Mouse (Mus musculus) naive thymus-derived CD4-positive, alpha-beta T cell, adult 2 months (primary cell): ENCODE measurements around the gene Rhbdd3.
"Not testable (repeated sequence)": the region's sequence is repeated elsewhere in the genome, so short reads cannot be mapped to it uniquely, and the experiment has no call there.

Experiments
- DNase-seq: peaks from one replicate; pipeline ENCODE4 v3.0.0-alpha.2; 2011; ENCODE audit warnings: low read depth

Rhbdd3 gene

GRCm38 (mm10) chr11:5065056-5065821 lies 33.5 kb upstream of the Rhbdd3 start, which contains the start of gene Gas2l1:
Gas2l1 (minus strand) TSS chr11:5065327.
- DNase-seq, result peak; percentile 63

GRCm38 (mm10) chr11:5067063-5067462 lies 31.7 kb upstream of the Rhbdd3 start:
- DNase-seq, result no peak

- DNase-seq, result no peak
These were observed 30.4 kb upstream of the Rhbdd3 start for GRCm38 (mm10) chr11:5068126-5068971.

GRCm38 (mm10) chr11:5074882-5075281 lies 23.8 kb upstream of the Rhbdd3 start:
- DNase-seq, result peak; percentile 56

GRCm38 (mm10) chr11:5075760-5076159 lies 23.0 kb upstream of the Rhbdd3 start:
- no peak for DNase-seq

GRCm38 (mm10) chr11:5076843-5077242 lies 21.9 kb upstream of the Rhbdd3 start:
- DNase-seq, result not testable (repeated sequence)

GRCm38 (mm10) chr11:5089147-5089546 lies 9.6 kb upstream of the Rhbdd3 start:
- DNase-seq, result no peak

GRCm38 (mm10) chr11:5091706-5092105 lies 7.0 kb upstream of the Rhbdd3 start:
- DNase-seq, result no peak

- no peak for DNase-seq
These were observed 2.8 kb upstream of the Rhbdd3 start for GRCm38 (mm10) chr11:5095877-5096276.

GRCm38 (mm10) chr11:5096480-5097020 lies 2.2 kb upstream of the Rhbdd3 start:
- no peak for DNase-seq

GRCm38 (mm10) chr11:5098035-5098735 lies 541 bp upstream of the Rhbdd3 start:
- no peak for DNase-seq

- peak; percentile 75 for DNase-seq
These were observed 954 bp downstream of the Rhbdd3 start for GRCm38 (mm10) chr11:5099576-5100183.

- no peak for DNase-seq
These were observed 1.6 kb downstream of the Rhbdd3 start for GRCm38 (mm10) chr11:5100283-5100682.

GRCm38 (mm10) chr11:5100801-5101200 lies 2.1 kb downstream of the Rhbdd3 start:
- no peak for DNase-seq

- DNase-seq, result no peak
These were observed 2.9 kb downstream of the Rhbdd3 start for GRCm38 (mm10) chr11:5101641-5102040.

- DNase-seq, result no peak
These were observed 3.7 kb downstream of the Rhbdd3 start for GRCm38 (mm10) chr11:5102384-5102783.

GRCm38 (mm10) chr11:5103986-5104509 lies 5.3 kb downstream of the Rhbdd3 start:
- no peak for DNase-seq

- DNase-seq, result no peak
These were observed 10.7 kb downstream of the Rhbdd3 start for GRCm38 (mm10) chr11:5109441-5109840.

GRCm38 (mm10) chr11:5113645-5114044 lies 14.9 kb downstream of the Rhbdd3 start:
- DNase-seq, result no peak

GRCm38 (mm10) chr11:5114931-5115581 lies 16.3 kb downstream of the Rhbdd3 start:
- DNase-seq, result peak; percentile 98

- DNase-seq, result no peak
These were observed 27.0 kb downstream of the Rhbdd3 start for GRCm38 (mm10) chr11:5125713-5126112.
